Mouse (Mus musculus): ENCODE measurements around the gene Gm5089.

Gene Gm5089

GRCm38 (mm10) chr14:122450496-122451382 is at the start of gene Gm5089:
TSS of gene Gm5089 (minus strand) at chr14:122451115.
- peak; percentile 77 for DNase-seq

- no peak for DNase-seq
These were observed 41.1 kb upstream of the Gm5089 start for GRCm38 (mm10) chr14:122492015-122492414.

GRCm38 (mm10) chr14:122491521-122491920 is 40.6 kb upstream of the Gm5089 start:
- peak; percentile 13 for DNase-seq

- DNase-seq = peak; percentile 77
These were observed 39.8 kb upstream of the Gm5089 start, which contains the start of gene Gm10837 for GRCm38 (mm10) chr14:122490441-122491328. TSS of gene Gm10837 (plus strand) at chr14:122490586.

GRCm38 (mm10) chr14:122489686-122490414 is 38.9 kb upstream of the Gm5089 start:
- DNase-seq = peak; percentile 55

- peak; percentile 35 for DNase-seq
These were observed 38.1 kb upstream of the Gm5089 start for GRCm38 (mm10) chr14:122489041-122489440.

- DNase-seq = peak; percentile 34
These were observed 36.5 kb upstream of the Gm5089 start for GRCm38 (mm10) chr14:122487366-122487765.

- peak; percentile 6 for DNase-seq
These were observed 35.7 kb upstream of the Gm5089 start for GRCm38 (mm10) chr14:122486611-122487010.

GRCm38 (mm10) chr14:122485635-122486181 is 34.8 kb upstream of the Gm5089 start:
- peak; percentile 45 for DNase-seq

GRCm38 (mm10) chr14:122484844-122485551 is 34.1 kb upstream of the Gm5089 start:
- peak; percentile 74 for DNase-seq

GRCm38 (mm10) chr14:122484458-122484843 is 33.5 kb upstream of the Gm5089 start:
- no peak for DNase-seq

GRCm38 (mm10) chr14:122483556-122484421 is 32.9 kb upstream of the Gm5089 start:
- DNase-seq = peak; percentile 91

GRCm38 (mm10) chr14:122483024-122483385 is 32.1 kb upstream of the Gm5089 start:
- DNase-seq = no peak

GRCm38 (mm10) chr14:122482081-122483023 is 31.4 kb upstream of the Gm5089 start:
- peak; percentile 65 for DNase-seq

GRCm38 (mm10) chr14:122481181-122481580 is 30.3 kb upstream of the Gm5089 start:
- peak; percentile 69 for DNase-seq

GRCm38 (mm10) chr14:122480355-122480754 is 29.4 kb upstream of the Gm5089 start:
- DNase-seq = peak; percentile 31

GRCm38 (mm10) chr14:122479461-122480109 is 28.7 kb upstream of the Gm5089 start:
- peak; percentile 14 for DNase-seq

- DNase-seq = peak; percentile 68
These were observed 27.7 kb upstream of the Gm5089 start for GRCm38 (mm10) chr14:122478574-122479011.

Measured in cerebellum, adult 9-11 months (tissue).